Comparison of ENCODE assay signal across 18 mouse cellular contexts in the genomic region with DNA sequence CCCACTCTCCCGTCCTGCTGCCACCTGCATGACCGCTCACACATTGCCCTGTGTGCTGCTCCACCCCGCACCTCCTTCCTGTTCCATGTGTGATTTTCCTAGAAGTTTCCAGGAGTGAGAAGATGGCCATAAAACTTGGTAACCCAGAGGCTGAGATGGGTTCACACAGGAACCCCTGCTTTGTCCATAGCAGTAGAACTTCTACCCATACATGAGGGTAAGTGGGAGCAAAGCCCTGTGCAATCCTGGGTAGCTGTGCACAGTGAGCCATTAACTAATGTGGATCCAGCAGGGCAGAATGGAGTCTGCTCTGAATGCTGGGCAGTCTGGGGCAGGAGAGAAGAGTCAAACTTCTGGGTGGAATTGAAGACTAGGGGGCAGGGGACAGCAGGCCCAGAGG. TPM values are rescaled to one million over a fixed set of nuclear protein-coding genes. Genes with fewer than 3 reads are reported as not detected.
DNase-seq lines count a peak whose midpoint lies in the region; ATAC-seq lines count a peak whose summit lies in the region.
"Had no signal": no experiment of that assay in that cellular context is flagged by ENCODE, and none has a peak within 500 bp of the region (broad histone marks: within the 10 kb centered on the region; RNA-seq: fewer than 3 reads in every experiment).

No protein-coding gene starts in this region.

- no peaks in the 10 kb centered on the region for H3K27me3 ChIP-seq in heart, embryonic 13.5 days (replicated peaks)
- H3K27me3 ChIP-seq in heart, embryonic 11.5 days (ENCODE audit: control insufficient read depth, insufficient read depth, low read length) = no peaks in the 10 kb centered on the region
- H3K27me3 ChIP-seq in kidney, embryonic 16.5 days (ENCODE audit: insufficient read depth, low read length) = no peaks in the 10 kb centered on the region
- no peaks in the 10 kb centered on the region for H3K27me3 ChIP-seq in neural tube, embryonic 13.5 days
- H3K27me3 ChIP-seq: embryonic facial prominence, embryonic 15.5 days had no signal

- DNase-seq in kidney, adult 8-10 months = no peak
- DNase-seq in neural tube, embryonic 10.5 days (ENCODE audit: extremely low spot score, low spot score) = no peak
- DNase-seq in cerebellum, adult 8-10 months = no peak
- DNase-seq: cerebellum, adult 18-20 months; cerebellum, postnatal 36 days; gastrocnemius, postnatal 10 days; heart, postnatal 14 days; kidney, adult 11 months; lung, adult 2 months; retina, postnatal 1 day had no signal

- peaks cover 31% of the 10 kb centered on the region for H3K4me1 ChIP-seq in heart, embryonic 13.5 days
- peaks cover 10% of the 10 kb centered on the region for H3K4me1 ChIP-seq in heart, embryonic 11.5 days (ENCODE audit: control insufficient read depth, insufficient read depth, low read length)
- peaks cover 11% of the 10 kb centered on the region for H3K4me1 ChIP-seq in kidney, embryonic 16.5 days (ENCODE audit: insufficient read depth, low read length)
- H3K4me1 ChIP-seq in neural tube, embryonic 13.5 days (replicated peaks) = peaks cover 24% of the 10 kb centered on the region

- H3K4me2 ChIP-seq in heart, embryonic 13.5 days = no peak overlapping the region
- H3K4me2 ChIP-seq in heart, embryonic 11.5 days = no peak overlapping the region
- no peak overlapping the region for H3K4me2 ChIP-seq in kidney, embryonic 16.5 days (replicated peaks; ENCODE audit: low read depth, low read length)
- no peak overlapping the region for H3K4me2 ChIP-seq in neural tube, embryonic 13.5 days
- H3K4me2 ChIP-seq: embryonic facial prominence, embryonic 15.5 days; liver, embryonic 11.5 days had no signal

- ATAC-seq in heart, embryonic 13.5 days (ENCODE audit: extremely low read depth, insufficient number of reproducible peaks, low FRiP score, low TSS enrichment) = no peak
- ATAC-seq in heart, embryonic 11.5 days (replicated peaks; ENCODE audit: insufficient number of reproducible peaks, low FRiP score, low TSS enrichment) = no peak
- ATAC-seq in kidney, embryonic 16.5 days (ENCODE audit: low FRiP score, low TSS enrichment) = no peak
- no peak for ATAC-seq in neural tube, embryonic 13.5 days (ENCODE audit: low read depth)

- no peaks in the 10 kb centered on the region for H3K9me3 ChIP-seq in heart, embryonic 13.5 days
- no peaks in the 10 kb centered on the region for H3K9me3 ChIP-seq in heart, embryonic 11.5 days (replicated peaks; ENCODE audit: control insufficient read depth, low read length)
- H3K9me3 ChIP-seq in kidney, embryonic 16.5 days (ENCODE audit: low read length) = no peaks in the 10 kb centered on the region
- H3K9me3 ChIP-seq in neural tube, embryonic 13.5 days = no peaks in the 10 kb centered on the region
- H3K9me3 ChIP-seq: embryonic facial prominence, embryonic 15.5 days had no signal

- H3K27ac ChIP-seq in heart, embryonic 13.5 days (replicated peaks) = peak overlapping the region; percentile 82
- no peak overlapping the region; the same call in 1 of the 2 replicates for H3K27ac ChIP-seq in heart, embryonic 11.5 days (ENCODE audit: low read depth, low read length)
- H3K27ac ChIP-seq in kidney, embryonic 16.5 days (ENCODE audit: low read length) = peak overlapping the region; percentile 59; the same call in 1 of the 2 replicates
- peak overlapping the region; percentile 57; the same call in 1 of the 2 replicates for H3K27ac ChIP-seq in neural tube, embryonic 13.5 days (replicated peaks)
- H3K27ac ChIP-seq: embryonic facial prominence, embryonic 15.5 days; stomach, postnatal 0 days had no signal

- no peaks in the 10 kb centered on the region for H3K36me3 ChIP-seq in heart, embryonic 13.5 days
- H3K36me3 ChIP-seq in heart, embryonic 11.5 days (ENCODE audit: control insufficient read depth, insufficient read depth, low read length) = no peaks in the 10 kb centered on the region
- no peaks in the 10 kb centered on the region for H3K36me3 ChIP-seq in kidney, embryonic 16.5 days (ENCODE audit: insufficient read depth, low read length)
- H3K36me3 ChIP-seq in neural tube, embryonic 13.5 days = no peaks in the 10 kb centered on the region
- H3K36me3 ChIP-seq: embryonic facial prominence, embryonic 15.5 days had no signal

- H3K9ac ChIP-seq in heart, embryonic 13.5 days = no peak overlapping the region
- no peak overlapping the region for H3K9ac ChIP-seq in heart, embryonic 11.5 days (ENCODE audit: low read depth, low read length)
- H3K9ac ChIP-seq in kidney, embryonic 16.5 days (replicated peaks; ENCODE audit: low read length) = no peak overlapping the region
- H3K9ac ChIP-seq in neural tube, embryonic 13.5 days = no peak overlapping the region
- H3K9ac ChIP-seq: embryonic facial prominence, embryonic 15.5 days had no signal

- H3K4me3 ChIP-seq in heart, embryonic 13.5 days = no peak overlapping the region
- no peak overlapping the region for H3K4me3 ChIP-seq in heart, embryonic 11.5 days (ENCODE audit: low read depth, low read length)
- H3K4me3 ChIP-seq in kidney, embryonic 16.5 days (ENCODE audit: low read length) = no peak overlapping the region
- no peak overlapping the region for H3K4me3 ChIP-seq in neural tube, embryonic 13.5 days
- H3K4me3 ChIP-seq: embryonic facial prominence, embryonic 15.5 days had no signal

- WGBS in heart, embryonic 13.5 days = 85% methylated on average over 3 of the region's 3 CpGs
- WGBS in heart, embryonic 11.5 days (ENCODE audit: insufficient replicate concordance) = 84% methylated on average over 3 of the region's 3 CpGs
- WGBS in kidney, embryonic 16.5 days = 61% methylated on average over 3 of the region's 3 CpGs
- 86% methylated on average over 3 of the region's 3 CpGs for WGBS in neural tube, embryonic 13.5 days

RNA-seq across cellular contexts. Expression of a gene that starts 8.3 kb away (rescaled TPM):
- polyA plus RNA-seq in heart, embryonic 13.5 days (2015; fragmentation: Nextera tagmentation; extraction: Ambion mirVana) = 1.1 and 1.5 TPM in 2 replicates
- 1.00 and 1.2 TPM in 2 replicates for polyA plus RNA-seq in heart, embryonic 11.5 days (2014; fragmentation: Nextera tagmentation; extraction: Ambion mirVana)
- polyA plus RNA-seq in kidney, embryonic 16.5 days (2015; fragmentation: Nextera tagmentation; extraction: Ambion mirVana) = 21.1 and 23.4 TPM in 2 replicates
- 38.3 and 38.6 TPM in 2 replicates for polyA plus RNA-seq in neural tube, embryonic 13.5 days (2015; fragmentation: Nextera tagmentation; extraction: Ambion mirVana)

RNA-seq across cellular contexts. Expression of a gene that starts 32.2 kb away (rescaled TPM):
- polyA plus RNA-seq in heart, embryonic 13.5 days (2015; fragmentation: Nextera tagmentation; extraction: Ambion mirVana) = 5.8 and 7.9 TPM in 2 replicates
- polyA plus RNA-seq in heart, embryonic 11.5 days (2014; fragmentation: Nextera tagmentation; extraction: Ambion mirVana) = 6.0 and 6.2 TPM in 2 replicates
- 16.1 TPM in 2 replicates for polyA plus RNA-seq in kidney, embryonic 16.5 days (2015; fragmentation: Nextera tagmentation; extraction: Ambion mirVana)
- polyA plus RNA-seq in neural tube, embryonic 13.5 days (2015; fragmentation: Nextera tagmentation; extraction: Ambion mirVana) = 12.3 and 13.9 TPM in 2 replicates
- polyA plus RNA-seq: C2C12 had no signal
